Mouse (Mus musculus): ENCODE results near the gene Trp53.
"Not testable (repeated sequence)": the region's sequence is repeated elsewhere in the genome, so short reads cannot be mapped to it uniquely, and the experiment has no call there.

The Trp53 gene

GRCm38 (mm10) chr11:69594853-69595252 is 14.7 kb downstream of the Trp53 start:
- no peak for DNase-seq (ENCODE audit: low read depth, low spot score)

- peak; percentile 61 for DNase-seq (ENCODE audit: low read depth, low spot score)
Measured at GRCm38 (mm10) chr11:69599436-69599835, 19.3 kb downstream of the Trp53 start.

DNA sequence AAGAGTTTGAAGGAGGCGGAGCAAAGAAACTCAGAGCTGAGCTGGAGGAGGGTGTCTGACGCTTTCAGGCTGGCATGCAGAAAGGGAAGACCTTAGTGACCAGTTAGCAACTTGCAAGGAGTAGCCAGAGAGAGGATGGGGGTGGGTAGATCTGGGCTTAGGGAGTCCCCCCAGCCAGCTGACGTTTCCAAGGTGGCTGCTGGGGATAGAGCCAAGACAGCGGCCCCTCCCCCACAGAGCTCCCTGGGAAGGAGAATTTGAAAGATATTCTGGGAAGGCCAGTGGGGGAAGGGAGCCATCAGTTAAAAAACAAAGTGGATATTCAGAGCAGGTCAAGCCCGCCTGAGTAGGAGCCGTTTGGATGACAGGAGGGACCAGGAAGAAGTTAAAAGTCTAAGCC is 19.9 kb downstream of the Trp53 start:
- peak; percentile 86 for DNase-seq (ENCODE audit: low read depth, low spot score)

DNA sequence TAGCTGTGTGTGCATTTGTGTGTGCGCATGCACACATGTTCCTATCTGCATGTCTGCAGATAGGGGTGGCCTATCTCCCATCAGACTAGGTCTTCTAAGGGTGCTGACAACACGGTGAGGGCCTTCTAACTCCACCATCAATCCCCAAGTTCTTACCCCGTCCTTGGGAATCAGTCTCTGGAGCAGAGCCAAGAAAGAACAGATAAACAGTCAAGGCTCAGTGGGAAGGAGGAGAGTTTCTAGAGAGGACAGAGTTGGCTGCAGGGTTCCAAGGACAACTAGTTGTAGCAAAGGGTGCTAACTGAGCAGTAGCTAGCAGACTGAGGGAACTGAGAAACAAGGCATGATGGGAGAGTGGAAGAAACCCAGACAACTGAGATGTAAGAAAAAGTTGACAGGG is 21.6 kb downstream of the Trp53 start:
- no peak for DNase-seq (ENCODE audit: low read depth, low spot score)

- no peak for DNase-seq (ENCODE audit: low read depth, low spot score)
Measured at GRCm38 (mm10) chr11:69603516-69603915, 23.4 kb downstream of the Trp53 start.

GRCm38 (mm10) chr11:69604347-69604746 is 24.2 kb downstream of the Trp53 start:
- no peak for DNase-seq (ENCODE audit: low read depth, low spot score)

GRCm38 (mm10) chr11:69604795-69605664 is 24.9 kb downstream of the Trp53 start:
- no peak for DNase-seq (ENCODE audit: low read depth, low spot score)

DNA sequence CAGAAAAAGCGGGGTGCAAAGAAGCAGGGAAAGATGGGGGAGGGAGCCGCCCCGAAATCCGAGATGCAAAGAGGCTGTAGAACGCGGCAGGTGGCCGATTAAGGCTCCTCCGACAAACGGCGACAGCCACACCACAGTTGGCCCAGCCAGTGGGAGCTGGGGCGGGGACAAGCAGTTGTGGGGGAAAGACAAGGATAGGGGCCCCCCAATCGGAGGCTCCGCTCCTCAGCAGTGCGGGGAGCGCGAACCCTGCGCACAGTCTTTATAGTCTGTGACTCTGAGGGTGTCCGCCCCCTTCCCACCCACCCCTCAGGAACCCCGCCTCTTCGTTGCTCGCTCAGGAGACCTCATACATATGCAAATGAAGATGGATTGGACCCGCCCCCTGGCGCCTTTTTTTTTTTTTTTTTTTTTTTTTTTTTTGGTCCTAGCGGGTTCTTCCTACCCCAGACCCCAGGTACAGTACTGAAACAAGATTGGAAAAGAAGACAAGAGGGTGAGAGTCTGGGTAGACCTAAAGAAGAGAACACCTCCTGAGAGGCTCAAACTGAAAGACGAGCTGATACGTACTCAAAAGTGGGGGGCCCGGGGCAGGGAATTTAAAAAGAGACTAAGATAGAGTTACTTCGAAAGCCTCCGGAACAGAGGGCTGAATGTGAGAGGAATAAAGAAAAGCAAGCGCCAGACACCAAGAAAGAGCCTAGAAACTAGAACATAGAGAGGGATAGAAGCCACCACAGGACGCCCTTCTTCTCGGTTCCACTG is 25.7 kb downstream of the Trp53 start, which contains the start of gene Atp1b2:
Atp1b2 (minus strand) TSS at position 217 of the 765 bp plus-strand sequence.
- peak; percentile 92 for DNase-seq (ENCODE audit: low read depth, low spot score)

DNA sequence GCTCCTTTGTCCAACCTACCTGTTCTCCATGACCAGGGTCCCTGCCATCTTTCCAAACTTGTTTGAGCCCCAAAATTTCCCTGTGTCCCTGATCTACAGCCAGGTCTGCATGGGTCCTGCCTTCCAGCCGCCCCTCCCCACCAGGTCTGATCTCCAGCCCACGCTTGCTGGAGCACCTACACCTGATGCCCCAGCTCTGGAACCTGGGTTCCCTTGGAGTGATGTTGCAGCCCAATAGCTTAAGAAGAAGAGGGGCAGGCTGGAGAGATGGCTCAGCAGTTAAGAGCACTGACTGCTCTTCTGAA is 26.3 kb downstream of the Trp53 start:
- no peak for DNase-seq (ENCODE audit: low read depth, low spot score)

- DNase-seq (ENCODE audit: low read depth, low spot score), result no peak
Measured at GRCm38 (mm10) chr11:69606832-69607231, 26.7 kb downstream of the Trp53 start.

DNA sequence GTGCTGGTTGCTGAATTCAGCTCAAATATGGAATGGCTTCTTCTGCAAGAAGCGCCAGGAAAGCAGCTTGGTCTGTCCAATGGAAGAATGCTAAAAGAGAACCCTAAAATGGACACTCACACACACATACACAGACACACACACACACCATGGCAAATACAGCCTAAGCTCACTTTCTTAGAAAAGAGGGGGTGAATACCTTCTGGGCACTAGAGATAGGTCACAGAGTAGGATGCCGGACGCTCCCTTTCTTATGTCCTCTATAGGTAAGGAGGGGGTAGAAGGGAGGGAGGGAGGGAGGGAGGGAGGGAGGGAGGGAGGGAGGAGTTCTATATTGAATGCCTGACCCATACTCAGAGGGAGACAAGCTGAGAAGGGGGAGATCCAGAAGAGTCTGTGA is 28.4 kb downstream of the Trp53 start:
- no peak for DNase-seq (ENCODE audit: low read depth, low spot score)

GRCm38 (mm10) chr11:69609416-69609815 is 29.3 kb downstream of the Trp53 start:
- no peak for DNase-seq (ENCODE audit: low read depth, low spot score)

- no peak for DNase-seq (ENCODE audit: low read depth, low spot score)
Measured at GRCm38 (mm10) chr11:69610899-69611298, 30.7 kb downstream of the Trp53 start.

DNA sequence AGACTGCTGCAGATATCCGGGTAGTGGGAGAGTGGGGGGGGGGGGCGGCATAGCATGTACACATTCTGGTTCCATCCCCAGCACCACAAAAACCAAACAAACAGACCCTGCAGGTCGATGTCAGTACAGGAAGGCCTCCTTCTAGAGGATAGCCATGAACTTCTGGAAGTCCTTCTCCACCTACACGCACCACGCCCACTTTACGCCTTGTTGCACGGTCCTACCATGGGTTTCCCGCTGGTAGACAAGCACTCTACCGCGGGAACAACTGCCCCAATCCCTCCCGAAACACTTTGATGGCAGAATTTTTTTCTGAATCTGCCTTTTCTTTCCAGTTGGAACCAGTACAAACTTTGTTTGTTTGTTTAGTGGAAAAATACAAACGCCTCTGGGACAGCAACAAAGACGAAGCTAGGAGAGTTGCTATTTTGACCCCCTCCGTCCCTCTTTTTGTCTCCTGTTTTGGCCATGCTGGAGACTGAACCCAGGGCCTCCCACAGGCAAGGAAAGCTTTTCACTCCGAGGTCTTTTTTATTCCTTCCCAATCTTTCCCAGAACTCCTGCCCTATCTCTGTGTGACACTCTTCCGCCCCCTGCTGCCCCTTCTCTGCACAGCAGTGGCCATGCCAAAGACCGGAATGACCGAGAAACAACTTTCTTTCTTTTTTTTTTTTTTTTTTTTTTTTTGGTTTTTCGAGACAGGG is 33.5 kb downstream of the Trp53 start:
- DNase-seq (ENCODE audit: low read depth, low spot score), result peak; percentile 87

- DNase-seq (ENCODE audit: low read depth, low spot score), result not testable (repeated sequence)
Measured at GRCm38 (mm10) chr11:69614257-69614588, 34.1 kb downstream of the Trp53 start.

DNA sequence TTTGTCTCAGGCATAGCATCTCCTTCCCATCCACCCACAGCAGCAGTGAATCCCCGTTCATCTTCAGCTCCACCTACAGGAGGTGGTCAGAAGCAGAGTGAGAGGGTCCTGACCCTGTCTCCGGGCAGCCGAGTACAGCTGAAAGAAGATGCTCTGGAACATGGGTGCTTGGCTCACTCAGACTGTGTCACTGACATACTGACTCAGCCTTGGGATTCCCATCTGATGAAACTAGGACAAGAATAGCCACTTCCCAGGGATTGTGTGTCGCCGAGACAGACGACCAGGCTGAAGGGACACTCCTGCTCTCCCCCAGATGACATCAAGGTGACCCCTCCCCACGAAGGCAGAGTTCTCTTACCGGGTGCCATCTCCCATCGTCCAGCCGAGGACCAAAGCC is 36.6 kb downstream of the Trp53 start:
- no peak for DNase-seq (ENCODE audit: low read depth, low spot score)

DNA sequence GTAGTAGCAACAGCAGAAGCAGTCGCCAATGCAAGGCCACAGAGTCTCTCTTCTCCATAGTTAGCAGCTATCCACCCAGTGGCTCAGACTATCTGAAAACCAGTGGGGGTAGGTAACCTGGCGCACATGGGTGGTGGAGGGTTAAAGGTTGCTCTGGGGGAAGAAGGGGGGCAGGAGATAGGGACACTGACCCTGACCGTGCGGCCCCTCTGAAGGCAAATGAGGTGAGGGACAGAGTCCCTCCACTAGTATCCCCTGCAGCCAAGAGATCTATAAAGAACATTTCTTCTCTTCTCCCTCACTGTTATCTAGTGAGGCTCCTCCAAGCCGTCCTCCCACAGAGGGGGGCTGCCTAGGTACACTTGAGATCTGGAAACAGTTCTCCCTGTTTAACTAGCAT is 37.6 kb downstream of the Trp53 start, which contains the start of gene Shbg:
Shbg (minus strand) TSS at position 101 of the 400 bp plus-strand sequence.
- no peak for DNase-seq (ENCODE audit: low read depth, low spot score)

DNA sequence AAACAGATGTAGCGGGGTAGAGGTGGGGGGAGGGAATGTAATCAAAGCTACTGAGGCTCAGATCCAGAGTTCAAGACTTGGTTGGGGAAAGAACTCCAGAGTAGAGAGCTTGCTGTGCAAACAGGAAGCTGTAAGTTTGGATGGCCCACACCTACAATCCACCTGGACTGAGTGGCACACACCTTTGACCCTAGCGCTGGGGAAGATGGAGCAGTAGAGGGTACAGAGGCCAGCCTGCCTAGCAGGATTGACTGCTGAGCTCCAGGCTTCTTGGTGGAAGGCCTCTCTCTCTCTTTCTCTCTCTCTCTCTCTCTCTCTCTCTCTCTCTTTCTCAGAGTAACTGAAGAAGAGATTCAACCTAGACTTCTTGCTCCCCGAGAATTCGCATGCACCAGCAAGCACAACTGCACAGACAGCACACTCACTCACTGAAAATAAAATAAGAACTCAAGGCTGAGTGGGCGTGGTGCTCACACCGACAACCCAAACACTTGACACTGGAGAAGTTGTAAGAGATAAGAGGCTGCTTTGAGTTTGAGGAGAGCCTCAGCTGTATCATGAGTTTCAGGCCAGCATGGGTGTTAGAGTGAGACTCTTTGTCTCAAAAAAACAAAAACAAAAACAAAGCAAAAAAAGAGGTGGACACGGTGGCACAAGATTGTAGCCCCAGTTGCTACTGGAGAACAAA is 40.4 kb downstream of the Trp53 start:
- DNase-seq (ENCODE audit: low read depth, low spot score), result no peak

GRCm38 (mm10) chr11:69621571-69622268 is 41.6 kb downstream of the Trp53 start, which contains the start of gene Sat2:
TSS of gene Sat2 (plus strand) at chr11:69622024.
- no peak for DNase-seq (ENCODE audit: low read depth, low spot score)

DNA sequence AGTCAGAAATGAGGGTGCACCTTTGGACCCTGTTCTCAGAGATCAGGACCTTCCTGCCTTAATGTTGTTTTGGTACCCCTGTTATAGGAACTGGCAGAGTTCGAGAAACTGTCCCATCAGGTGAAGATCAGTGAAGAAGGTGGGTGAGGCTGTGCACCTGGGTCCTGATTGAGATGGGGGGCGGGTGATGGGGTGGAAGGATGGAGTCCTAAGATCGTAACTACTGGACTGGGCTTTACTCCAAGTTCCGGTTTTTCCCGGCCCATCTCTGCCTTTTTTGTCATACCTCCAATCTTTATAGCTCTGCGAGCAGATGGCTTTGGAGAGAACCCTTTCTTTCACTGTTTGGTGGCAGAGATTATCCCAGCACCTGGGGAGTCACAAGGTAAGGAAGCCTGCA is 42.2 kb downstream of the Trp53 start:
- no peak for DNase-seq (ENCODE audit: low read depth, low spot score)

- no peak for DNase-seq (ENCODE audit: low read depth, low spot score)
Measured at GRCm38 (mm10) chr11:69623006-69623405, 42.8 kb downstream of the Trp53 start.

Data from ES-CJ7 (cell line).